Mouse (Mus musculus): ENCODE measurements around the gene Kcna3. TPM values are rescaled to one million over a fixed set of nuclear protein-coding genes. Genes with fewer than 3 reads are reported as not detected.

Kcna3 gene
- 10 to 100 TPM; 17.4 to 17.6 TPM for total RNA-seq (2023)

GRCm38 (mm10) chr3:107035521-107036457 lies at the start of gene Kcna3:
TSS of gene Kcna3 (plus strand) at chr3:107036169.

Other genes starting within 250 kb of the Kcna3 start
- 100 to 1,000 TPM; 467 to 529 TPM for gene Cd53, start 246.0 kb upstream of the Kcna3 start, total RNA-seq (2023)
- gene Olfr266, start 209.9 kb upstream of the Kcna3 start, total RNA-seq (2023), result not detected
- 10 to 100 TPM in 1 of 2 experiments, 1 to 10 TPM in 1; 8.8 to 10.4 TPM for gene Kcna2, start 65.0 kb downstream of the Kcna3 start, total RNA-seq (2023)
- gene Kcna10, start 146.9 kb downstream of the Kcna3 start, total RNA-seq (2023), result not detected
- not detected for gene Cym, start 185.6 kb downstream of the Kcna3 start, total RNA-seq (2023)
- gene A630076J17Rik, start 194.4 kb downstream of the Kcna3 start, total RNA-seq (2023), result not detected
- not detected for gene Prok1, start 203.5 kb downstream of the Kcna3 start, total RNA-seq (2023)
- 10 to 100 TPM; 62.9 to 77.6 TPM for gene Lamtor5, start 242.7 kb downstream of the Kcna3 start, total RNA-seq (2023)

All from monocyte, adult 59 days (primary cell).